ENCODE assay signal across 8 mouse cellular contexts in the genomic region with DNA sequence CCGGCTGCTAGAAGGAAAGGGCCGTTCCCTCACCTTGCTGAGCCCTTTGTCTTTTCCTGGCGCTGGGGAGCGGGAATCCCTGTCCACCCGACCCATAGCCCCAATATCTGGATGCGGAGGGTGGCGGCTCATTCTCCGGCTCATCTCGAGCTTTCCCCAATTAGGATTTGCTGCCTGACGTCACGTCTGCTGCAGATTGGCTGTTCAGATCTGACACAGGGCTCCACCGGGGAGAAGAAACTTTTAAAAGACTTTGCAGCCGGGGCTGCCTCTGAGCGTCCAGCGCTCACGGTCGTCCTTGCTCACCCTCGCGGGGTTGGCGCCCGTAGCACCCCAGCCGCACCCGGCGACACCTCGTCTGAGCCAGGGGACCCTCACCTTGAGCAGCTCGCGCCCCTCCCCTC. TPM values are rescaled to one million over a fixed set of nuclear protein-coding genes. Genes with fewer than 3 reads are reported as not detected.
DNase-seq lines count a peak whose midpoint lies in the region; ATAC-seq lines count a peak whose summit lies in the region.

A gene (plus strand): TSS at position 288 of the 404 bp plus-strand sequence.

- peak within 1 kb of the TSS; percentile 96 for H3K4me3 ChIP-seq in limb, embryonic 11.5 days (ENCODE audit: low read depth, low read length)

- no peaks in the 10 kb centered on the region; the same call in 1 of the 2 replicates for H3K36me3 ChIP-seq in limb, embryonic 11.5 days (ENCODE audit: control insufficient read depth, insufficient read depth, low read length)

- peak within 1 kb of the TSS; percentile 97 for H3K9ac ChIP-seq in limb, embryonic 11.5 days (ENCODE audit: low read length)

- H3K9me3 ChIP-seq in limb, embryonic 11.5 days (ENCODE audit: control insufficient read depth, low read length): no peaks in the 10 kb centered on the region

- WGBS in limb, embryonic 11.5 days: 0% methylated on average over 27 of the region's 27 CpGs

- no peaks in the 10 kb centered on the region for H3K27me3 ChIP-seq in limb, embryonic 11.5 days (ENCODE audit: control insufficient read depth, insufficient read depth, low read length)

- peaks cover 5% of the 10 kb centered on the region for H3K4me1 ChIP-seq in limb, embryonic 11.5 days (ENCODE audit: control insufficient read depth, insufficient read depth, low read length)

- ATAC-seq in limb, embryonic 11.5 days (ENCODE audit: insufficient number of reproducible peaks, low FRiP score, low TSS enrichment, low read depth): peak; percentile 79

- DNase-seq in cerebellum, postnatal 10 days: peak; percentile 73 to 74
- no peak for DNase-seq in cerebellum, adult 9-11 months
- peak; percentile 83 for DNase-seq in embryo, embryonic 10 days (ENCODE audit: low spot score)
- no peak for DNase-seq in gastrocnemius, postnatal 4 days (ENCODE audit: low spot score in 2 of 2)
- peak; percentile 20 for DNase-seq in induced T-regulatory cell, adult 2 months (ENCODE audit: low read depth)
- no peak for DNase-seq in limb, embryonic 11.5 days (ENCODE audit: low spot score)
- DNase-seq in mesoderm, embryonic 11.5 days (ENCODE audit: low read depth, low spot score): peak; percentile 76
- DNase-seq in skeletal muscle tissue, adult 2 months (ENCODE audit: low read depth, low spot score): peak; percentile 62

- peak within 1 kb of the TSS; percentile 68 for H3K4me2 ChIP-seq in limb, embryonic 11.5 days (ENCODE audit: low read depth, severe bottlenecking)

- H3K27ac ChIP-seq in limb, embryonic 11.5 days (replicated peaks; ENCODE audit: low read depth, low read length): peak within 1 kb of the TSS; percentile 91

RNA-seq across cellular contexts. Expression of the gene that starts here (rescaled TPM):
- 10 to 100 TPM; 36.2 to 37.0 TPM for total RNA-seq in gastrocnemius, postnatal 4 days (2021)
- polyA plus RNA-seq in limb, embryonic 11.5 days (2014; fragmentation: Nextera tagmentation; extraction: Ambion mirVana): 29.8 and 34.6 TPM in 2 replicates

Comparison
In these comparisons a context has a peak if more than half of its experiments do, and no peak if none do; other contexts are left out.
1. DNase-seq: peak in cerebellum, postnatal 10 days (2 of 2), embryo, embryonic 10 days (single experiment), induced T-regulatory cell, adult 2 months (single experiment), mesoderm, embryonic 11.5 days (single experiment) and skeletal muscle tissue, adult 2 months (single experiment); none in cerebellum, adult 9-11 months (single experiment), gastrocnemius, postnatal 4 days (0 of 2) and limb, embryonic 11.5 days (single experiment).